Mouse (Mus musculus): ENCODE measurements around the gene Lpgat1.
A peak's percentile ranks its signal among the peaks of the same experiment; 100 is the strongest.

Gene Lpgat1

DNA sequence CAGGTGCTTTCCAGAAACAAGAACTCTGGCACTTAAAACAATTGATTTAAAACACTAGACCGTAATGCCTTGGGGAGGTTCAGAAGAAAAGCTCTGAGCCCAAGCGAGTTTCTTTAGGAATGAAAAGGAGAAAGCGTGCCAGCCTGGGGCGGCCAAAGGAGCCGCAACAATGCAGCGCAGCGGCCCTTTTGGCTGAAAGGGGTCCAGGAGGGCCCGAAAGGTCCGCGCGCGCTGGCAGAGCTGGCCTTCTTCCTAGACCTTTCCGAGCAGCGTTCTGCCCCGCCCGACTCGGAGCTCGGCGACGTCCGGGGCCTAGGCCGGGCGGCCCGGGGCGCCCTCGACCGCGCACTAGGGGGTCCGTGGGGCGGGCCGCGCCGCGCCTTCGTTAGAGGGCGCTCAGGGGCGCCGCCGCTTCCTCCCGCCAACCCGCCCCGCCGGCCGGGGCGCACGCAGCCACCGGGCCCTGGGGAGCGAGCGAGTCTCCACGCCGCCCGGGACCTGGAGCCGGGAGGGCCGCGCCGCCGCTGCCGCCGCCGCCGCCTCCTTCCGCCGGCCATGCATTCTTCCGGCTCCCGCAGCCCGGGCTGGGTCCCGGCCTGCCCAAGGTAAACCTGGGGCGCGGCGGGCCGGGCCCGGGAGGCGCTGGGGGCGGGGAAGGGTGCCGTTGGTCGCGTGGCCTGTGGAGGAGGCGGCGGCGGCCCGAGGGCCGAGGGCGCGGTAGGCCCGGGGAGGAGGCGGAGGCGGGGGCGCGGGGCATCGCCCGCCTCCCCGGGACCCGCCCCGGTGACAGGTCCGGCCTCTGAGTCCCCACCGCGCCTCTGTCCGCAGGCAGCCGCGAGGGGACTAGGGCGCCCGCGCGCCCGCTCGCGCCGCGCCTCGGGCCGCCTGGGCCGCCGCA, at the start of gene Lpgat1:
Gene Lpgat1 (plus strand): TSS at position 234 of the 898 bp plus-strand sequence.
- peak; percentile 63 for DNase-seq (ENCODE audit: low read depth, low spot score)

GRCm38 (mm10) chr1:191668030-191668429, 49.6 kb upstream of the Lpgat1 start:
- peak; percentile 59 for DNase-seq (ENCODE audit: low read depth, low spot score)

DNA sequence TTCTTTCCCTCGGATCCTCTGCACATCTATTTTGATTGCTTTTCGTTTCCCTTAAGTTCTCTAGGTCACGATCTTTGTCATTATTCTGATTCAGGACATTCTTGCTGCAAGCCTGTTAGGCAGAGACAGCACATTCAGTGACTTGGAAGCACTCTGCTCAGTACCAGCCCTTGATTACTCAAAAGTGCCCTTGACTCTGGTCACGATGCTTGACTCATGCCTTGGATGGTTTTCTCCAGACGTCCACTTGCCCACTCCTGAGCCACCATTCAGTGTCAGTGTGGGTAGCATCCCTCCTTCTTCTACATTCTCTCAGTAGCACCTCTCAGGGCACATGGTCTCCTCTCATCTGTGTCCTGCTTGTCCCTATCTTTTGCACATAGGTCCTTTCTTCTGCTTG, 43.6 kb upstream of the Lpgat1 start:
- DNase-seq (ENCODE audit: low read depth, low spot score) = no peak

- DNase-seq (ENCODE audit: low read depth, low spot score) = no peak
Measured at GRCm38 (mm10) chr1:191681633-191682032, 36.0 kb upstream of the Lpgat1 start.

DNA sequence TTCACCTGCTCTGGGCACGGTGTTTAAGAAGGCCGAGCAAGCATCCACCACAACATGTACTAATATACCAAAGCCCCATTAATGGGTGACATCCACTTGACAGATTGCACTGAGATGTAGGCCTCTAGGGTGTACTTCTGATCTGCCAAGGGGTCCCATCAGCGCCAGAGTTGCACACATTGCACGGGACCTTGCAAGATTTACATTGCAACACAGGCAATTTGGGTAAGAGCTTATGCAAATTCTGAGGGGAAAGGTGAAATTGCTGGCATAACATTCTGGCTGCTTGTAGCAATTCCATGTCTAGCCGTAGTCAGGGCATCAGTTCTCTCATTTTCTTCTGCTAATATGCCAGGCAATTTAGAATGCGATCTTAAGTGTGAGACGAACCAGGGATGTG, 30.1 kb upstream of the Lpgat1 start:
- no peak for DNase-seq (ENCODE audit: low read depth, low spot score)

- peak; percentile 55 for DNase-seq (ENCODE audit: low read depth, low spot score)
Measured at GRCm38 (mm10) chr1:191693231-191693630, 24.4 kb upstream of the Lpgat1 start.

- no peak for DNase-seq (ENCODE audit: low read depth, low spot score)
Measured at GRCm38 (mm10) chr1:191698253-191698795, 19.3 kb upstream of the Lpgat1 start.

- DNase-seq (ENCODE audit: low read depth, low spot score) = no peak
Measured at GRCm38 (mm10) chr1:191704535-191704934, 13.1 kb upstream of the Lpgat1 start.

GRCm38 (mm10) chr1:191706541-191707078, 11.0 kb upstream of the Lpgat1 start:
- no peak for DNase-seq (ENCODE audit: low read depth, low spot score)

- no peak for DNase-seq (ENCODE audit: low read depth, low spot score)
Measured at GRCm38 (mm10) chr1:191709811-191710210, 7.8 kb upstream of the Lpgat1 start.

GRCm38 (mm10) chr1:191712224-191712838, 5.3 kb upstream of the Lpgat1 start:
- DNase-seq (ENCODE audit: low read depth, low spot score) = no peak

DNA sequence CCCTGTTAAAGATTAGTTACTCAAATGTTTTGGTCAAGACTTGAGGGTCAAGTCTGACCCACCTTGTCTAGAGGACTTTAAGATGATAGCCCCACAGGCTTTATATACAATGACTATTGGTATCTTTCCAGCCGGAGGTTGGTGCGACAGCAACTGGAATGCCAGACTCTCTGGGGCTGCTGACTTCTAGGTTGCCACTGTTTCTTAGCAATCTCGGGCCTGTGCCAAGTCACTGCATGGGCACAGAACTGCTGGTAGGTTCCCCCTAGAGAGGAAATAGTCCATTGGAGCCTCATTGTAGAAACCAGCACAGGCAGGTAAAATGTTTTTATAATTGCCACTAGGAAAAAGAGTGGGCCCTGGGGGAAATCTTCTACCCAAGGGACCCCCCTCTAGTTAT, 3.8 kb upstream of the Lpgat1 start:
- no peak for DNase-seq (ENCODE audit: low read depth, low spot score)

DNA sequence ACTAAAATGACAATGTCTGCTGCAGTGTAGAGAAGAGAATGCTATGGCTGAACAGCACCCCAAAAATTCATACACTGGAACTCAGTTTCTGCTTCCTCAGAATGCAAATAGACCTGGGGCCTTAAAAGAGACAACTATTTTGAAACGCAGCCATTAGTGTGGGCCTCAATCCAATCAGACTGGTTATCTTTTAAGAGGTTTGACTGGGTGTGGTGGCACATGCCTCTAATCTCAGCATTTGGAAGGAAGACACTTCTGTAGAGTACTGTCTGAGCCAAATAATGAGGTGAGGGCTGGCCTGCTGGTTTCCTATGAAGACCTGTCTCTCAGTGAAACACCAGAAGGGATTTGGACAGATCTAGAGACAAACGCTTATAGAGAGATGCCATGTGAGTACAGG, 2.5 kb upstream of the Lpgat1 start:
- DNase-seq (ENCODE audit: low read depth, low spot score) = no peak

- peak; percentile 40 for DNase-seq (ENCODE audit: low read depth, low spot score)
Measured at GRCm38 (mm10) chr1:191717141-191717540, 493 bp upstream of the Lpgat1 start.

DNA sequence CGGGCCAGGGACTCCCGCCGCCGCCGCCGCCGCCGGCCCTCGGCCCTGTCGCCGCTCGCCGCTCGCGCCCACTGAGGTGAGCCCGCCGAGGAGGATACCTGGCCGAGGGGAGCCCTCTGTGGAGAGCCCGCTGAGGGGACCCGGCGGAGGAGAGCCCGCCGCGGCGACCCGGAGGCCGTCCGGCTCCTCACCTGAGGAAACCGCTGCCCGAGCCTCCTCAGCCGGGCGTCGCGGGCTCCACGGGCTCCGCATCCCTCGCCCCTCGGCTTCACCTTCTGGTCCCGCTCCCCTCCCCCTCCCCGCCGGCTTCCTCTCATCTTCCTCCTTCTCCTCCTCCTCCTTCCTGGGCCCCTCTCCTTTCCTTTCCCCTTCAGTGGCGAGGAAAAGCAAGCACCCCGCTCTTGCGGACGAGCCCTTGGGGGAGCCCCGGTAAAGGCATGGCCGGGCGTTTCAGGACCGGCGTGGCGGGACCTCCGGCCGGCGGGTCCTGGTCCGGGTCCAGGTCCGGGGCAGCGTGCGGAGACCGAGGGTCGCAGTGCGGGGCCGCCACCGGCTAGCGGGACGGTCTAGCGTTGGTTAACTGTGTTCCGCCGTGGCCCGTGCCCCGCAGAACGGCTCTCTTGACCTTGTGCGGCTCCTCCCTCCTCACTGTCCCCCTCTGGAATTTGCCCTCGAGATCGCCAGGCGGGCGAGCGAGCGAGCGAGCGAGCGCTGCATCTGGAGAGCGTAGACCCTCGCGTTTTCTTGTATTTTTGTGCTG, 1.1 kb downstream of the Lpgat1 start:
- peak; percentile 27 for DNase-seq (ENCODE audit: low read depth, low spot score)

GRCm38 (mm10) chr1:191719326-191719725, 1.7 kb downstream of the Lpgat1 start:
- peak; percentile 37 for DNase-seq (ENCODE audit: low read depth, low spot score)

DNA sequence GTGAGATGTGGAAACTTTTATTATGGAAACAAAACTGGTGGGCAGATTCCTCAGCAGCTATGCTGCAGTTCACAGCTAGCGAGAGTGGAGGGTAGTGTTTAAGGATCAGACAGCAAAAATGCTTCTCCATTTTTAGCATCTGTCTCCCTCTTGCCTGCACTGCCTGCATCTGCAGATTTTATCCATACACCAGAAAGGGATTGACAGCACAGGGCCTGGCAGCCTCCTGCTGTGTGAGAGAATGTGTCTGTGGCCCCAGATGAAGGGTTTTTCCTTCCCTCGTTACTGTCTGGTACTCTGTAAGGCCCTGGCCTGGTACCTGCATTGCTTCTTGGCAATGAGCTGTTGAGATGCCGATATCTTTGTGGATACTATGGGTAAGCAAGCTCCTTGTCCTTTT, 2.8 kb downstream of the Lpgat1 start:
- DNase-seq (ENCODE audit: low read depth, low spot score) = no peak

- DNase-seq (ENCODE audit: low read depth, low spot score) = no peak
Measured at GRCm38 (mm10) chr1:191722706-191723105, 5.1 kb downstream of the Lpgat1 start.

DNA sequence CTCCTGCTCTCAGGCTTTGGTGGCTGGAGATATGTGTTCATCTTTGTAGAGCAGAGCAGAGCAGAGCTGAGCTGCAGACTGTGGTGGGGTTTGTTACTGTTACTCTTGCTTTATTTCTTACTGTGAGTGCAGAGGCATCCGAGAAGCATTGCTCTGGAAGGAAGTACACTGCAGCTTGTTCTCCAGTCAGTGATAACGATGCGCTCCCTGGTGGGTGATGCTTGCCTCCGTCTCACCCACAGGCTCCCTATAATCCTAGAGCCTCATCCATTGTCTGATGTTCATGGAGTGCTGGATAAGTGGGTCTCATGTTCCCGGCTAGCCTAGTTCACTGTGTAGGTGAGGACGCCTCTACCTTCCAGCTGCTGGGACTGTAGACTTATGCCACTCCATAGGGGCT, 6.0 kb downstream of the Lpgat1 start:
- DNase-seq (ENCODE audit: low read depth, low spot score) = no peak

DNA sequence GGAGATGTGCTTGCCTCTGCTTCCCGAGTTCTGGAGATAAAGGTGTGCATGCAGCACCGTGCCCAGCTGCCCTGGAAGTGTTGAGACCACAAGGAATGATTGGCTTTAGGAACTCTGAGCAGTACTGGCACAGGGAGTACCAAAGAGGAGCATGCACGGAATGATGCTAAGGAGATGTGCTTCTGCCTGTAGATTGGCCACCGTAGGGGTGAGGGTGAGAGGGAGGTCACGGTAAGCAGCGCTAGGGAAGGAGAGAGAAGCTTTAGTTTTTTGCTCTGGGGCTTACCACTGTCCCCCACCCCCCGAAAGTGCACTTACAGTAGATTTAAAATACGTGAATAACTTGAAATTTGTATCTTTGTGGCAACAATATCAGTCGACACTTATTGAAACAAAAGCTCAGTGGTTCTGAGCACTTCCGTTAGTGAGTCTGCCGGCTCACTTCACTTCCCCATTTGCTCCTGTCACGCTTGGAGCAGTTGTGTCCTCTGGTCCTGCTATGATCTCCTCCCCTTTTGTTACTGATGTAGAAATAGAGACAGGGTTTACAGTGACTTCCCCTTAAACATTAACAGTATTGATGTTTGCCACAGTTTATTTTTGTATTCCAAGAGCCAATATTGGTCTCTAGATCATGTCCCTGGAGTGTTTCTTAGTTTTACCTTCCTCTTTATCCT, 6.9 kb downstream of the Lpgat1 start:
- no peak for DNase-seq (ENCODE audit: low read depth, low spot score)

DNA sequence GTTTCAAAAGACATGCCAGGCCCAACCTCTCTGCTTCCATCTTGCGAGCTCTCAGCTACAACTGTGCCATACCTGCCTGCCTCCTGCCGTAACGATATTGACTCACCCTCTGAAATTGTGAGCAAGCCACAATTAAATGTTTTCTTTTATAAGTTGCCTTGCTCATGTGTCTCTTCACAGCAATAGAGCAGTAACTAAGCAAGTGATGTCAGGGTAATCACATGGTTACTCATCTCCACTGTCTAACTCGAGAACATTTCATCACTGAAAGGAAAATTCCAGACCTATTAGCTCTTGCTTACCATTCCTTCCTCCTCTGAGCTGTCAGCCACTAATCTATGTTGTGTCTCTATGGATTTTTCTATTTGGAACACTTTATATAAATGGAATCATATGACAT, 15.0 kb downstream of the Lpgat1 start:
- DNase-seq (ENCODE audit: low read depth, low spot score) = peak; percentile 58
